Mouse (Mus musculus) left cerebral cortex, postnatal 14 days (tissue): ENCODE results near the gene Fam19a1. TPM values are rescaled to one million over a fixed set of nuclear protein-coding genes. Genes with fewer than 3 reads are reported as not detected.

Experiments used
- DNase-seq, 2 experiments: peaks; one replicate each; pipeline ENCODE4 v3.0.0; 2021 to 2022; ENCODE audit warnings: low spot score in 2 of 2, mixed read lengths in 1 of 2
- intact Hi-C: fragments of 180-260 bp; cut with DNase I; formaldehyde crosslinking; loops from one replicate; pipeline ENCODE4 v1.15.1; 2025
- total RNA-seq, 2 experiments: library from RNA; stranded (reverse); gene quantifications; 2 replicates each; pipeline ENCODE4 v1.2.3; 2021

Fam19a1 gene
- total RNA-seq, 2 experiments from 2014 or later, result 69.5 to 82.9 TPM

DNA sequence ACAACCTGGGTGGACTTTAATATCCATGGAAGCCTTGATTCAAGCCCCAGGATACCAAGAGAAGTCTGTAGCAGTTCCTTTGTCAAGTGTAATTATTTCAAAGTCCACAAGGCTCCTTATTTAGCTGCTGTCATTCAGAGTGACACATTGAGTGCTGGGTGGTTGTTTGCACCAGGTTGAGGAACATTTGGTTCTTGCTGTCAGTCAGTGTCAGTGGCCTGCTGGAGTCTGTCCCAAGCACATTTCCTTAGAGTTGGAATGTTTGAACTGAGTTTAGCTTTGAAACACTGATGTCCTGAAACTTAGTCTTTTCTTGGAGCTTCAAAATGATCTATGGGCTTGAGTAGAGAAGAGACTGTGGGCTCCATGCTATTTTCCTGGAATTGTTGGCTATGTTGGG, 121.9 kb downstream of the Fam19a1 start:
- no peak for DNase-seq
- intact Hi-C loops, result no loop called here

DNA sequence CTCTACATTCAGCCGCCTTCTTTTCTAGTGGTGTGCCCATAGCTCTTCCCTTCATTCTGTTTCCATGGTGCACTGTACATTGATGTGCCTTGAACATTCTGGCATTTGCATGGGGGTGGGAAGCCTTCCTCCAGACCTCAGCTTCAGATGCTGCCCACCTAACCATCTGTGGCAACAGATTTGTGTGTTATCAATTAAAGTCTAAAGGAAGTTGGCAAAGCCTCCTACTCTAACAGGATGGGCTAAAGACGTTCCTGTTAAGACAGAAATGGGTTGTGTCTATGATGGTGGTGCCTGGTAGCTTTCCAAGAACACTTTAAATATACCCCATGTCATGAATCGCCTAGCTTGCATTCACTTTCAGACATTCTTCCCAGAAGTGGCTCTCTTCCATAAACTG, 131.4 kb downstream of the Fam19a1 start:
- intact Hi-C loops, result no loop called here
- peak; percentile 76 to 77 for DNase-seq

GRCm38 (mm10) chr6:96252001-96252400, 139.0 kb downstream of the Fam19a1 start:
- no peak for DNase-seq
- intact Hi-C loops, result no loop called here

DNA sequence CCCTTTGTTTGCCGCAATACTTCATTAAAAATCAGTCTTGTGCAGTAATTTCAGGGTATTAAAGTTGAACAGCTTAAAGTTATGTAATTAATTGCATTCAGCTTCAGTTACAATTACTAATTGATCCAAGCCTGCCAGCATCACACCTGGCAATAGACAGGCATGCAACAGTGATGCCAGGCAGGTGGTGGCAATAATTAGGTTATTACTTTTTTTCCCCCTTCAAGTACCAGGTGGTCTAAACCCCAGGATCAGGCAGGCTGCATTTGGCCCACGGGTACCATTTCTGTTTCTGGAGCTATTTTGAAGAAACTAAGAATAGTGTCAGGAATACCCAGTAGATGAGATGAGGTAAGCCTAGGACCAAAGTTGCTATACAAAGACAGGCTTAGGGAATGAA, 141.9 kb downstream of the Fam19a1 start:
- no peak for DNase-seq
- intact Hi-C loops, result no loop called here

- intact Hi-C loops, result no loop called here
- peak in 1 of 2 experiments; percentile 35 for DNase-seq
These were observed 145.7 kb downstream of the Fam19a1 start for GRCm38 (mm10) chr6:96258651-96259050.

DNA sequence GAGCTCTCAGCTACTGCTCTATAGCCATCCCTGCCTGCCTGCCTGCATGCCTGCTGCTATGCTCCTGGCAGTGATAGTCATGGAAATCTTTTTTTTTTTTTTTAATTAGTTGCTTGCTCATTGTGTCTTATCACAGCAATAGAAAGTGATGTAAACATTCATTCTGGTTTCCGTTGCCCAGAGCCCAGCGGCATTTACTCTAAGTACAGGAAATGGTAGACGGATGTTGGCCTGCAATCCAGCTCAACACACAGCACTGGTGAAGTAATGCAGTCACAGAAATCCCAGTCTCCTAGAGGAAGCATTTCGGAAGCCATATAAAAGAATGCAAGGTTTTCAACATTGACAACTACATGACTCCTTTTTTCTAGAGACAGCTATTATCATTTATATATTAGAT, 153.5 kb downstream of the Fam19a1 start:
- DNase-seq, result no peak
- intact Hi-C loops, result no loop called here

- intact Hi-C loops, result no loop called here
These were observed 155.8 kb downstream of the Fam19a1 start for GRCm38 (mm10) chr6:96268788-96269187.

DNA sequence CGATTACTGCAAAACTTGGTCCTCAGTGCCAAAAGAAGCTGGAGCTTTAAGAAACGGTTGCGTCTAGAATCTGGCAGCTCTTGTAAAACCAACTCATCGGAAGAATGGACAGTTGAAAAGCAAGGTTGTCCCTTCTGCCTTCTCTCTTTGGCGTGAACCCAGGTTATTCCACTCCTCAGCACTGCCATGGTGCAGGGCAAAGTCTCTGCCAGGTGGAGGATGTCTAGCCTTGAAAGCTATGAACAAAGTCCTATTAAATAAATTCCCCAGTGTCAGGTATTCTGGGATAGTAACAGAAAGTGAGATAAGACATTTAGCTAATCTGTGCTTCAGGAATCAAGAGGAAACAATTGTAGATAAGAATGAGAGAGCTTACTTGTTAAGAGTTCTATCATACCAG, 157.5 kb downstream of the Fam19a1 start:
- intact Hi-C loops, result no loop called here
- DNase-seq, result no peak

More at GRCm38 (mm10) chr6:96268788-96269187, 155.8 kb downstream of the Fam19a1 start:
- DNase-seq, result no peak

GRCm38 (mm10) chr6:96283731-96284130, 170.8 kb downstream of the Fam19a1 start:
- intact Hi-C loops, result no loop called here
- DNase-seq, result no peak

DNA sequence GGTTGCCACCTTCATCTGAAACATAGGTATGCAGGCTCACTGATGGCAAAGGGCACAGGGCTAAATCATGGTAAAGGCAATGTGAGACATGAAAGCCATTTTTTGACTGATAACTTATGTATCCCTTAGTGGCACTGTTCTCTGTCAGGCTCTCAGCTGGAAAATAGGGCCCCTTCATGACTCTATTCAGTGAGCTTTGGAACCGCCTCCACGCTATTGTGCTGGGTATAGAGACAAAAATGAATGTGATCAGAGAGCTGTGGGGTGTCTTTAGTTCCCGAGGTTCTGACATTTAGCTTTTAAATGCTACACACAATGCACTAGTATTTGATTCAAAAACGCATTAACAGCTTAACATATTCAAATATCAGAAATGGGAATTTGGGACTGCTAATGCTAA, 171.6 kb downstream of the Fam19a1 start:
- intact Hi-C loops, result no loop called here
- DNase-seq, result no peak

GRCm38 (mm10) chr6:96286276-96286675, 173.3 kb downstream of the Fam19a1 start:
- no peak for DNase-seq
- intact Hi-C loops, result no loop called here

DNA sequence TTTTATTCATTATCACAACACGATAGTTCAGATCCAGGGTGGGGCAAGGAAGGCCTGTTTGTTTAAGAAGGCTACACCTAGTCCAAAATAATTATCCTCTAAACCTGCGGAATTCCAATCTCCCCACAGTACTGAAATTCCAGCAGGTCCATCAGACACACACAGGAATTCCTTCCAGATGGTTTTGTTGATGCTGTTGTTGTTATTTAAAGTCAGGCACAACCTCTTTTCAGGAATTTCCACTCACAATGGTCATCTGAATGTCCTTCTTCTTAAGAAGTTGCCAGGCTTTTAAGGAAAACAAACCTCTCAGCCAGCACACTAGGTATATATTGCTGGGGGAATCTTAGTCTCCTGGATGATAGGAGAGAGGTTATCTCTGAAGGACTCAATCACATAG, 174.4 kb downstream of the Fam19a1 start:
- intact Hi-C loops, result no loop called here
- no peak for DNase-seq

DNA sequence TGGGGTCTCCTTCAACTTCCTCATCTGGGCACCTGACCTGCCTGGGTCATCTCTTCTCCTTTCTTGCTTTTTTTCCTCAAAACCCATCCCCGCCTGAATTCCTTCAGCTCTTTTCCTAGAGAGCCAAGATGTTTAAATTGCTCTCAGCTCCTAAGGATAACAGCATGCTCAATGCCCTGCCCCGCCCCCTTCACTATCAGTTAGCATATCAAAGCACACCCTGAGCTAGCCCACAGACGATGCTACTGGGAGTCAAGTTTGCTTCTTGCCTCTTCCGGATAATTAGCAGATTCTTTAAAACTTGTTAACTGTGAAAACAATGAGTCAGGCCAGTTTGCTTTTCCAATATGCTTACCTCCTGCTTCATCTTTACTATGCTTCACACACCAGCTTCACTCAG, 176.7 kb downstream of the Fam19a1 start:
- intact Hi-C loops, result no loop called here
- no peak for DNase-seq

DNA sequence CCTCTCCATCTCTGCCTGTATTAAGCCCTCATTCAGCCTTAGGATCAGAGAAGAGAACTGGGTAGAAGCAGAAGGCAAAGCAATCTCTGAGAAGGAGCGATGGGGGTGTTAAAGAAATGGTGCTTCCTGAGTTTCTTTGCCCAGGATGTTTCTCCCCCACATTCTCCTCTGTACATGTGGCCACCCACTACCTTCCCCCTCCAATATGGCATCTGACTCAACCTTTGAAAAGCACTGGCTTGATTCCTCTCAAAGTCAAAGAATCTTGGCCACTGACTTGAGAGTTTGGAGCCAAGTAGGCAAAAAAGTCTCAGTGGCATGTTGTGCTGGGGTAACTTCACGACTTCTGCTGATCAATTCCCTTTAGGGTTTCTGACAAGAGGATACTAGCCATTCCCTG, 234.5 kb downstream of the Fam19a1 start:
- no peak for DNase-seq

DNA sequence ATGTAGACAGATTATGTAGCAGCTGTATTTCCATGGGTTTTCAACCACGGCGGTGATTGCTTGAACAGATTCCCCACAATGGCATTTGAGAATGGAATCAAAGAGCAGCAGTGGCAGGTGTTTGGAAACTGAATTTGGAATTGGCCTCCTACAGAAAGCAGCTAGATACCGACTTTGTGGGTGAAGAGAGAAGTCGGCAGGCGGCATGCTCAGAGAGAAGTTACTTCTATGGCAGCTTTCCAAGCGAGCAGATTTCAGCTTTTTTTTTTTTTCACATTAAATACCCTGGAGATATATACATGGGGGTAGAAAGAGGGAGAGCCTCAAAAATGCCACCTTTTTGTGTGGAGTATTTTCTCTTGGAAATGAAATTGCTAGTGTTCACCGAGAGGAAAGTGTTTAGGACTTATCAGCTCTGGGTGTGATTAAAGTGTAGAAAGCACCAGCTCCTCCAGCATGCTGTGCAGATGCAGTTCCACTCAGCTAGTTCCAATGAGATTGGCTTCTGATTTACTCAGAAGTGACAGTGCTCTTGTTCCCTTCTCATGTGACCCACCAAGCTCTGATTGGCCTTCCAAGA, 236.6 kb downstream of the Fam19a1 start:
- intact Hi-C loops, result loop anchor here (10.0 kb wide), 1 partner anchor 255 kb away; no protein-coding TSS in a partner anchor
- DNase-seq, result peak; percentile 58 to 77

More for the DNA sequence above, 234.5 kb downstream of the Fam19a1 start:
- intact Hi-C loops, result loop anchor here (10.0 kb wide), 1 partner anchor 253 kb away; no protein-coding TSS in a partner anchor

DNA sequence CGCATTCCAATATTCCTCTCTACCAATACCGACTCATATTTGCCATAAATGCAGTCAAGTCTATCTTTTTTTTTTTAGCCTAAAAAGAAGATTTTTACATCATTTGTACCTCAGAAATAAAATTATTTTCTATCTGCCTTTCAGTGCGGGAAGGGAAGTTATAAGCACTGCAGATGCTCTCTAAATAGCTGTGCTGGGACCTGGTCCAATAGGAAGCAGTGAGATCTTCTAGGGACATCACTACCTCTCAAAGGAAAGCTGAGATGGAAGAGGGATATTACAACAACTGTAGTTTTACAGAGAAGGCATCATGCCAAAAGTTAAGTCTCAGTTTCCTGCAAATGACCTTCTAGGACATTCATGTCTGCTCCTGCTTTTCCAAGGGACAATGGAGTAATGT, 256.6 kb downstream of the Fam19a1 start:
- DNase-seq, result peak; percentile 13 to 16

GRCm38 (mm10) chr6:96372848-96373247, 259.9 kb downstream of the Fam19a1 start:
- no peak for DNase-seq
- intact Hi-C loops, result no loop called here

More for the DNA sequence above, 256.6 kb downstream of the Fam19a1 start:
- intact Hi-C loops, result no loop called here

GRCm38 (mm10) chr6:96373274-96373673, 260.3 kb downstream of the Fam19a1 start:
- DNase-seq, result no peak
- intact Hi-C loops, result no loop called here

GRCm38 (mm10) chr6:96376773-96377172, 263.8 kb downstream of the Fam19a1 start:
- DNase-seq, result no peak
- intact Hi-C loops, result no loop called here

GRCm38 (mm10) chr6:96379229-96379628, 266.3 kb downstream of the Fam19a1 start:
- intact Hi-C loops, result no loop called here
- no peak for DNase-seq

DNA sequence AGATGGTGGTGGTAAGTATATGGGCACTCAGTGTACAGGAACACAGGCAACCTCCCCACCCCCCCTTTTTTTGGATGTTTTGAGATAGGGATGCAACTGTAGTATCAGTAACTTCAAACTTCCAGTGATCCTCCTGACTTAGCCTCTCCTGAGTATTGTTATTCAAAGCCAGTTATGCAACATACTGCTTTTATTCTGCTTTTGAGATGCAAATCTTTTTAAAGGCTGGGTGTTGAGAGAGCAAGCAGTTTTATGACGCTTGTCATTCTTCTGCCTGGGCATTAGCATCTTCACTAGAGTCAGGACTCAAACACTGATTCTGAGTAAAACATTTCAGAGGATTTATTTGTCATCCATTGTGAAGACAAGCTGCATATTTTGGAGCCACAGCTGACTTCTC, 271.5 kb downstream of the Fam19a1 start:
- intact Hi-C loops, result no loop called here

GRCm38 (mm10) chr6:96418866-96419265, 305.9 kb downstream of the Fam19a1 start:
- intact Hi-C loops, result no loop called here
- no peak for DNase-seq

More for the DNA sequence above, 271.5 kb downstream of the Fam19a1 start:
- DNase-seq, result no peak
